Mouse (Mus musculus) gastrocnemius, adult 18-20 months (tissue): Measurements from ENCODE around the gene Stim1. TPM values are rescaled to one million over a fixed set of nuclear protein-coding genes. Genes with fewer than 3 reads are reported as not detected.

Experiments
- total RNA-seq, 2 experiments: library from RNA; stranded (reverse); gene quantifications; 2 replicates each; pipeline ENCODE4 v1.2.3; 2021

Gene Stim1
- total RNA-seq, 2 experiments from 2014 or later = 169 to 172 TPM

Other genes with a start within 250 kb of the Stim1 start
- 1 to 10 TPM; 1.5 to 2.3 TPM for gene Il18bp, start 249.1 kb upstream of the Stim1 start, total RNA-seq
- 10 to 100 TPM; 20.6 to 27.5 TPM for gene Rnf121, start 202.3 kb upstream of the Stim1 start, total RNA-seq
- 1 to 10 TPM; 2.9 to 4.1 TPM for gene Xndc1, start 202.3 kb upstream of the Stim1 start, total RNA-seq
- gene Xntrpc, start 202.1 kb upstream of the Stim1 start, total RNA-seq = under 1 TPM; 0.68 to 0.78 TPM
- gene Trpc2, start 184.7 kb upstream of the Stim1 start, total RNA-seq = under 1 TPM; 0.23 to 0.31 TPM
- gene Art1, start 166.1 kb upstream of the Stim1 start, total RNA-seq = 100 to 1,000 TPM; 558 to 637 TPM
- 10 to 100 TPM; 28.7 to 33.6 TPM for gene Art5, start 158.3 kb upstream of the Stim1 start, total RNA-seq
- not detected for gene Chrna10, start 151.0 kb upstream of the Stim1 start, total RNA-seq
- gene Nup98, start 57.6 kb upstream of the Stim1 start, total RNA-seq = 10 to 100 TPM; 24.0 to 29.8 TPM
- gene Pgap2, start 57.6 kb upstream of the Stim1 start, total RNA-seq = 10 to 100 TPM; 25.0 to 26.6 TPM
- 10 to 100 TPM; 13.8 to 17.4 TPM for gene Rhog, start 11.8 kb upstream of the Stim1 start, total RNA-seq
- 10 to 100 TPM; 18.1 to 20.5 TPM for gene Rrm1, start 173.9 kb downstream of the Stim1 start, total RNA-seq
- not detected for gene Olfr543, start 213.9 kb downstream of the Stim1 start, total RNA-seq
- not detected for gene Olfr544, start 220.5 kb downstream of the Stim1 start, total RNA-seq
- not detected for gene Olfr545, start 231.8 kb downstream of the Stim1 start, total RNA-seq